Mouse (Mus musculus): ENCODE measurements around the gene Trp53i11. TPM values are rescaled to one million over a fixed set of nuclear protein-coding genes. Genes with fewer than 3 reads are reported as not detected.

Trp53i11 gene
- total and polyA plus RNA-seq, 3 experiments: not detected

GRCm38 (mm10) chr2:93141329-93141728, 46.0 kb upstream of the Trp53i11 start:
- Histone ChIP-seq H3K27ac (ENCODE audit: control insufficient read depth, low read depth, low read length) (no peak overlapping the region), H3K36me3 (ENCODE audit: control insufficient read depth in 1 of 2, insufficient read depth in 2 of 2, low read length in 2 of 2) (no peaks in the 10 kb centered on the region), H3K9ac (ENCODE audit: control insufficient read depth, low read depth, low read length, poor library complexity, severe bottlenecking) (no peak overlapping the region), H3K4me3 (ENCODE audit: control insufficient read depth in 1 of 2, insufficient read depth in 1 of 2, low read depth in 2 of 2, low read length in 2 of 2) (no peak overlapping the region), H3K9me3 (replicated peaks; ENCODE audit: insufficient read depth, low read length) (no peaks in the 10 kb centered on the region), H3K79me2 (ENCODE audit: control insufficient read depth, insufficient read depth, low read length, poor library complexity) (no peaks in the 10 kb centered on the region), H3K27me3 (ENCODE audit: control insufficient read depth in 1 of 2, insufficient read depth in 2 of 2, low read length in 2 of 2) (peaks cover 12% of the 10 kb centered on the region in 2 experiments), H3K4me1 (ENCODE audit: control insufficient read depth in 1 of 2, insufficient read depth in 2 of 2, low read length in 2 of 2) (no peaks in the 10 kb centered on the region)
- DNase-seq (ENCODE audit: low read depth, low spot score): no peak
- TF ChIP-seq MAFK (IDR thresholded peaks at IDR 0.05; ENCODE audit: borderline replicate concordance, low read depth, low read length) (no peak), MYC (IDR thresholded peaks at IDR 0.05; ENCODE audit: low read depth, low read length) (no peak), UBTF (IDR thresholded peaks at IDR 0.05; ENCODE audit: borderline replicate concordance, insufficient read depth, low read depth, low read length) (no peak), ZMIZ1 (IDR thresholded peaks at IDR 0.05; ENCODE audit: low read depth, low read length) (no peak), MEF2A (IDR thresholded peaks at IDR 0.05; ENCODE audit: extremely low read depth, insufficient replicate concordance, low read depth, low read length, poor library complexity, severe bottlenecking) (no peak), GATA1 (IDR thresholded peaks at IDR 0.05; ENCODE audit: low read depth, low read length) (no peak), MYB (IDR thresholded peaks at IDR 0.05; ENCODE audit: low read depth, low read length) (no peak), RCOR1 (IDR thresholded peaks at IDR 0.05; ENCODE audit: low read depth, low read length) (no peak), HCFC1 (IDR thresholded peaks at IDR 0.05; ENCODE audit: low read depth, low read length) (no peak), MAZ (IDR thresholded peaks at IDR 0.05; ENCODE audit: low read depth, low read length) (no peak), BHLHE40 (IDR thresholded peaks at IDR 0.05; ENCODE audit: borderline replicate concordance, low read depth, low read length) (no peak), KAT2A (conservative IDR thresholded peaks at IDR 0.05; ENCODE audit: low read depth, low read length) (no peak), ELF1 (IDR thresholded peaks at IDR 0.05; ENCODE audit: low read depth, low read length) (no peak), POLR2AphosphoS5 (IDR thresholded peaks at IDR 0.05; ENCODE audit: borderline replicate concordance, low read depth, low read length) (no peak), JUND (IDR thresholded peaks at IDR 0.05; ENCODE audit: low read depth, low read length) (no peak), TBP (IDR thresholded peaks at IDR 0.05; ENCODE audit: low read depth, low read length) (no peak), ETS1 (IDR thresholded peaks at IDR 0.05; ENCODE audit: low read depth, low read length) (no peak), POLR2A (IDR thresholded peaks at IDR 0.05; ENCODE audit: control insufficient read depth in 1 of 2, insufficient read depth in 1 of 2, low read depth in 1 of 2, low read length in 2 of 2, poor library complexity in 1 of 2) (no peak), ZKSCAN1 (IDR thresholded peaks at IDR 0.05; ENCODE audit: low read depth, low read length) (no peak)

- H3K36me3 ChIP-seq (ENCODE audit: control insufficient read depth in 1 of 2, insufficient read depth in 2 of 2, low read length in 2 of 2): no peaks in the 10 kb centered on the region
- TF ChIP-seq ETS1 (IDR thresholded peaks at IDR 0.05; ENCODE audit: low read depth, low read length): no peak
- no peak for TF ChIP-seq GABPA (IDR thresholded peaks at IDR 0.05; ENCODE audit: low read depth, low read length)
- no peak for TF ChIP-seq MXI1 (IDR thresholded peaks at IDR 0.05; ENCODE audit: low read depth, low read length)
- no peak for TF ChIP-seq TBP (IDR thresholded peaks at IDR 0.05; ENCODE audit: low read depth, low read length)
- DNase-seq (ENCODE audit: low read depth, low spot score): no peak
- H3K27me3 ChIP-seq (ENCODE audit: control insufficient read depth in 1 of 2, insufficient read depth in 2 of 2, low read length in 2 of 2): peaks cover 9 to 21% of the 10 kb centered on the region in 2 experiments
- H3K4me1 ChIP-seq (ENCODE audit: control insufficient read depth in 1 of 2, insufficient read depth in 2 of 2, low read length in 2 of 2): no peaks in the 10 kb centered on the region
- no peak overlapping the region for H3K4me3 ChIP-seq (ENCODE audit: control insufficient read depth in 1 of 2, insufficient read depth in 1 of 2, low read depth in 2 of 2, low read length in 2 of 2)
- H3K9me3 ChIP-seq (replicated peaks; ENCODE audit: insufficient read depth, low read length): no peaks in the 10 kb centered on the region
- no peak overlapping the region for H3K27ac ChIP-seq (ENCODE audit: control insufficient read depth, low read depth, low read length)
- H3K9ac ChIP-seq (ENCODE audit: control insufficient read depth, low read depth, low read length, poor library complexity, severe bottlenecking): no peak overlapping the region
- no peaks in the 10 kb centered on the region for H3K79me2 ChIP-seq (ENCODE audit: control insufficient read depth, insufficient read depth, low read length, poor library complexity)
Measured at GRCm38 (mm10) chr2:93142616-93143015, 44.7 kb upstream of the Trp53i11 start.
